Mouse (Mus musculus) liver, adult 2 months (tissue): ENCODE measurements around the gene Bin2.

ENCODE experiments used
- CTCF ChIP-seq: fragments of 200-500 bp; IDR thresholded peaks from 2 replicates; pipeline ENCODE4 v1.5.1; 2011; ENCODE audit warnings: low read depth, low read length, control low read depth
- POLR2A ChIP-seq: fragments of 200-500 bp; IDR thresholded peaks from 2 replicates; pipeline ENCODE4 v1.6.1; 2011; ENCODE audit warnings: low read length, control low read depth; ENCODE audit not compliant: insufficient read depth; ENCODE audit errors: extremely low read depth

DNA sequence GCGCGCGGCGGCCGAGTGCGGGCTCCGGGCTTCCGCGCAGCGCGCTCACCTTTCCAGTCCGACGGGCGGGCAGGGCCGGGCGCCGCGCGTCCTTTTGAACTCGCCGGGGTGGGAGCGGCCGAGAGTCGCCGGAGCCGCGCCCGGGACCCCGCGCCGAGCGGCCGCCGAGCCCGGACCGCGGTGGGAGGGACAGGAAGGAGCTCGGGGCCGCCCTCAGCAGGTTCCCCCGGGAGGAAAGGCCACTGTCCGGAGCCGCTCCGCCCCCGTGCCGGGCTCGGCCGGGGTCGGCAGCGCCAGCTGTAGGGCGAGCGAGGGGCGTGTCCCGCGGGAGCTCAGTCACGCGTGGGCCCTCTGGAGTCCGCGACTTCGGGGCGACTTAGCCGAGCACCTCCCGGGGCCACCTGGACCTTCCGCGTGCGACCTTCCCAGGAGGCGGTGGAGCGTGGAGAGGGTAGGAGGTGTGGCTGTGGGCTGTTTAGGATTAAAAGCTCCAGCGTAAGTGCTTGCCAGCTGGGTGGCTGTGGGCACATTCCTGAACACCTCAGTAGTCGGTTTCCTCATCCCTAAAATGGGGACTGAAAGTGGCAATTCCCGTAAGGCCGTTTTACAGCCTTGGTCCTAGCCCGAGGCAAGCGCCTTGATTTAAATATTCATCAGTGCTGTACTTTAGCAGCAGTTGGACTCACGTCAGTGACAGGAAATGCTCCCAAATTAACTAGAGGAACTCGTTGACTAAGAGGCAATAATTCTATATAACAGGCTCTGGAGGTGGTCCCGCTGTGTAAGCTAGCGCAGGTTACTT, 32.5 kb downstream of the Bin2 start, which contains the start of gene Smagp:
- TF ChIP-seq CTCF (no peak), POLR2A (no peak)
